Mouse (Mus musculus): ENCODE measurements around the gene Birc6. TPM values are rescaled to one million over a fixed set of nuclear protein-coding genes. Genes with fewer than 3 reads are reported as not detected.

Birc6 gene
- total and polyA plus RNA-seq, 2 experiments from 2014 or later, result 86.0 to 121 TPM

- Histone ChIP-seq H3K9me3 (ENCODE audit: low read length) (no peaks in the 10 kb centered on the region), H3K27ac (ENCODE audit: low read depth, low read length) (no peak overlapping the region), H3K27me3 (ENCODE audit: insufficient read depth, low read length) (no peaks in the 10 kb centered on the region), H3K9ac (no peak overlapping the region), H3K4me2 (ENCODE audit: low read depth) (no peak overlapping the region), H3K4me3 (ENCODE audit: low read depth, low read length) (no peak overlapping the region), H3K36me3 (ENCODE audit: insufficient read depth) (peaks cover 4% of the 10 kb centered on the region; the same call in 1 of the 2 replicates), H3K4me1 (ENCODE audit: insufficient read depth) (no peaks in the 10 kb centered on the region)
- TF ChIP-seq CTCF (IDR thresholded peaks at IDR 0.05; ENCODE audit: low read depth), result no peak
- DNase-seq (no peak), ATAC-seq (no peak)
- 74% methylated on average over 3 of the region's 3 CpGs for WGBS
Measured at GRCm38 (mm10) chr17:74586768-74587167, 58.7 kb downstream of the Birc6 start.

GRCm38 (mm10) chr17:74598908-74599307, 70.8 kb downstream of the Birc6 start:
- no peak overlapping the region for H3K27ac ChIP-seq (ENCODE audit: low read depth, low read length)
- TF ChIP-seq CTCF (IDR thresholded peaks at IDR 0.05; ENCODE audit: low read depth), result no peak
- WGBS, result 92% methylated on average over 9 of the region's 9 CpGs
- DNase-seq (no peak), ATAC-seq (no peak)
- no peak overlapping the region for H3K9ac ChIP-seq
- no peaks in the 10 kb centered on the region for H3K9me3 ChIP-seq (ENCODE audit: low read length)
- H3K4me3 ChIP-seq (ENCODE audit: low read depth, low read length), result no peak overlapping the region
- no peak overlapping the region for H3K4me2 ChIP-seq (ENCODE audit: low read depth)
- H3K4me1 ChIP-seq (ENCODE audit: insufficient read depth), result no peaks in the 10 kb centered on the region
- H3K36me3 ChIP-seq (ENCODE audit: insufficient read depth), result peaks cover 22% of the 10 kb centered on the region
- H3K27me3 ChIP-seq (ENCODE audit: insufficient read depth, low read length), result no peaks in the 10 kb centered on the region

GRCm38 (mm10) chr17:74599396-74599795, 71.3 kb downstream of the Birc6 start:
- H3K27ac ChIP-seq (ENCODE audit: low read depth, low read length), result no peak overlapping the region
- no peaks in the 10 kb centered on the region for H3K27me3 ChIP-seq (ENCODE audit: insufficient read depth, low read length)
- H3K4me2 ChIP-seq (ENCODE audit: low read depth), result no peak overlapping the region
- H3K4me1 ChIP-seq (ENCODE audit: insufficient read depth), result no peaks in the 10 kb centered on the region
- H3K4me3 ChIP-seq (ENCODE audit: low read depth, low read length), result no peak overlapping the region
- DNase-seq (no peak), ATAC-seq (no peak)
- no peak for TF ChIP-seq CTCF (IDR thresholded peaks at IDR 0.05; ENCODE audit: low read depth)
- no peak overlapping the region for H3K9ac ChIP-seq
- H3K9me3 ChIP-seq (ENCODE audit: low read length), result no peaks in the 10 kb centered on the region
- 89% methylated on average over 2 of the region's 2 CpGs for WGBS
- peaks cover 22% of the 10 kb centered on the region for H3K36me3 ChIP-seq (ENCODE audit: insufficient read depth)

- no peak for ATAC-seq
- Histone ChIP-seq H3K27me3 (ENCODE audit: insufficient read depth, low read length) (no peaks in the 10 kb centered on the region), H3K27ac (ENCODE audit: low read depth, low read length) (no peak overlapping the region), H3K9ac (no peak overlapping the region), H3K9me3 (ENCODE audit: low read length) (no peaks in the 10 kb centered on the region), H3K4me1 (ENCODE audit: insufficient read depth) (no peaks in the 10 kb centered on the region), H3K36me3 (ENCODE audit: insufficient read depth) (peaks cover 29% of the 10 kb centered on the region), H3K4me2 (ENCODE audit: low read depth) (no peak overlapping the region), H3K4me3 (ENCODE audit: low read depth, low read length) (no peak overlapping the region)
- 84% methylated on average over 1 of the region's 1 CpGs for WGBS
- TF ChIP-seq CTCF (IDR thresholded peaks at IDR 0.05; ENCODE audit: low read depth), result no peak
- DNase-seq, result no peak
Measured at GRCm38 (mm10) chr17:74601201-74601600, 73.1 kb downstream of the Birc6 start.

GRCm38 (mm10) chr17:74630798-74631197, 102.7 kb downstream of the Birc6 start:
- 93% methylated on average over 3 of the region's 3 CpGs for WGBS
- no peak overlapping the region for H3K4me3 ChIP-seq (ENCODE audit: low read depth, low read length)
- ATAC-seq (no peak), DNase-seq (no peak)
- peaks cover 43% of the 10 kb centered on the region for H3K36me3 ChIP-seq (ENCODE audit: insufficient read depth)
- TF ChIP-seq CTCF (IDR thresholded peaks at IDR 0.05; ENCODE audit: low read depth), result no peak
- no peak overlapping the region for H3K4me2 ChIP-seq (ENCODE audit: low read depth)
- H3K9ac ChIP-seq, result no peak overlapping the region
- no peaks in the 10 kb centered on the region for H3K9me3 ChIP-seq (ENCODE audit: low read length)
- no peaks in the 10 kb centered on the region for H3K4me1 ChIP-seq (ENCODE audit: insufficient read depth)
- H3K27ac ChIP-seq (ENCODE audit: low read depth, low read length), result no peak overlapping the region
- H3K27me3 ChIP-seq (ENCODE audit: insufficient read depth, low read length), result no peaks in the 10 kb centered on the region

- no peak for TF ChIP-seq CTCF (IDR thresholded peaks at IDR 0.05; ENCODE audit: low read depth)
- Histone ChIP-seq H3K4me2 (ENCODE audit: low read depth) (no peak overlapping the region), H3K9me3 (ENCODE audit: low read length) (no peaks in the 10 kb centered on the region), H3K9ac (no peak overlapping the region), H3K4me3 (ENCODE audit: low read depth, low read length) (no peak overlapping the region), H3K36me3 (ENCODE audit: insufficient read depth) (peaks cover 58% of the 10 kb centered on the region), H3K4me1 (ENCODE audit: insufficient read depth) (no peaks in the 10 kb centered on the region), H3K27ac (ENCODE audit: low read depth, low read length) (no peak overlapping the region), H3K27me3 (ENCODE audit: insufficient read depth, low read length) (no peaks in the 10 kb centered on the region)
- DNase-seq, result no peak
- ATAC-seq, result no peak
Measured at GRCm38 (mm10) chr17:74642445-74642844, 114.3 kb downstream of the Birc6 start.

GRCm38 (mm10) chr17:74658362-74658761, 130.3 kb downstream of the Birc6 start:
- Histone ChIP-seq H3K4me1 (ENCODE audit: insufficient read depth) (no peaks in the 10 kb centered on the region), H3K27me3 (ENCODE audit: insufficient read depth, low read length) (no peaks in the 10 kb centered on the region), H3K4me3 (ENCODE audit: low read depth, low read length) (no peak overlapping the region), H3K27ac (ENCODE audit: low read depth, low read length) (no peak overlapping the region), H3K9ac (no peak overlapping the region), H3K9me3 (ENCODE audit: low read length) (no peaks in the 10 kb centered on the region), H3K36me3 (ENCODE audit: insufficient read depth) (peaks cover 44% of the 10 kb centered on the region), H3K4me2 (ENCODE audit: low read depth) (no peak overlapping the region)
- 97% methylated on average over 3 of the region's 3 CpGs for WGBS
- TF ChIP-seq CTCF (IDR thresholded peaks at IDR 0.05; ENCODE audit: low read depth), result no peak
- DNase-seq (no peak), ATAC-seq (no peak)

GRCm38 (mm10) chr17:74668010-74668409, 139.9 kb downstream of the Birc6 start:
- ATAC-seq, result no peak
- H3K36me3 ChIP-seq (ENCODE audit: insufficient read depth), result peaks cover 44% of the 10 kb centered on the region

More at GRCm38 (mm10) chr17:74668010-74668409, 139.9 kb downstream of the Birc6 start:
- DNase-seq, result no peak
- H3K9ac ChIP-seq, result no peak overlapping the region
- H3K4me1 ChIP-seq (ENCODE audit: insufficient read depth), result no peaks in the 10 kb centered on the region
- H3K4me2 ChIP-seq (ENCODE audit: low read depth), result no peak overlapping the region
- H3K4me3 ChIP-seq (ENCODE audit: low read depth, low read length), result no peak overlapping the region
- no peaks in the 10 kb centered on the region for H3K27me3 ChIP-seq (ENCODE audit: insufficient read depth, low read length)
- H3K9me3 ChIP-seq (ENCODE audit: low read length), result no peaks in the 10 kb centered on the region
- 80% methylated on average over 1 of the region's 1 CpGs for WGBS
- no peak for TF ChIP-seq CTCF (IDR thresholded peaks at IDR 0.05; ENCODE audit: low read depth)
- no peak overlapping the region for H3K27ac ChIP-seq (ENCODE audit: low read depth, low read length)
